Mouse (Mus musculus): ENCODE results near the gene Kpna6.

Kpna6 gene

GRCm38 (mm10) chr4:129648656-129649055, 23.9 kb downstream of the Kpna6 start:
- no peak for DNase-seq (ENCODE audit: low spot score in 2 of 2)

- DNase-seq (ENCODE audit: low spot score in 2 of 2): no peak
Measured at GRCm38 (mm10) chr4:129645204-129645603, 27.4 kb downstream of the Kpna6 start.

- DNase-seq (ENCODE audit: low spot score in 2 of 2): no peak
Measured at GRCm38 (mm10) chr4:129641756-129642155, 30.8 kb downstream of the Kpna6 start.

- DNase-seq (ENCODE audit: low spot score in 2 of 2): peak; percentile 95 to 96
Measured at GRCm38 (mm10) chr4:129640638-129641467, 31.7 kb downstream of the Kpna6 start, which contains the start of gene Txlna. Gene Txlna, minus strand, starts transcription at chr4:129641065.

- DNase-seq (ENCODE audit: low spot score in 2 of 2): no peak
Measured at GRCm38 (mm10) chr4:129640101-129640637, 32.4 kb downstream of the Kpna6 start.

- no peak for DNase-seq (ENCODE audit: low spot score in 2 of 2)
Measured at GRCm38 (mm10) chr4:129639221-129639620, 33.3 kb downstream of the Kpna6 start.

- DNase-seq (ENCODE audit: low spot score in 2 of 2): no peak
Measured at GRCm38 (mm10) chr4:129633852-129634251, 38.7 kb downstream of the Kpna6 start.

- no peak for DNase-seq (ENCODE audit: low spot score in 2 of 2)
Measured at GRCm38 (mm10) chr4:129631867-129632266, 40.7 kb downstream of the Kpna6 start.

- no peak for DNase-seq (ENCODE audit: low spot score in 2 of 2)
Measured at GRCm38 (mm10) chr4:129630944-129631343, 41.6 kb downstream of the Kpna6 start.

- DNase-seq (ENCODE audit: low spot score in 2 of 2): no peak
Measured at GRCm38 (mm10) chr4:129626035-129626434, 46.5 kb downstream of the Kpna6 start.

- no peak for DNase-seq (ENCODE audit: low spot score in 2 of 2)
Measured at GRCm38 (mm10) chr4:129625496-129625895, 47.1 kb downstream of the Kpna6 start.

GRCm38 (mm10) chr4:129625029-129625370, 47.6 kb downstream of the Kpna6 start:
- peak; percentile 67 to 74 for DNase-seq (ENCODE audit: low spot score in 2 of 2)

- peak; percentile 85 to 93 for DNase-seq (ENCODE audit: low spot score in 2 of 2)
Measured at GRCm38 (mm10) chr4:129624281-129625028, 48.1 kb downstream of the Kpna6 start.

- no peak for DNase-seq (ENCODE audit: low spot score in 2 of 2)
Measured at GRCm38 (mm10) chr4:129623681-129624091, 48.9 kb downstream of the Kpna6 start, which contains the start of gene Ccdc28b. Gene Ccdc28b, minus strand, starts transcription at chr4:129623947.

GRCm38 (mm10) chr4:129622803-129623535, 49.6 kb downstream of the Kpna6 start:
- no peak for DNase-seq (ENCODE audit: low spot score in 2 of 2)

GRCm38 (mm10) chr4:129622120-129622802, 50.3 kb downstream of the Kpna6 start:
- no peak for DNase-seq (ENCODE audit: low spot score in 2 of 2)

GRCm38 (mm10) chr4:129621283-129621841, 51.2 kb downstream of the Kpna6 start:
- DNase-seq (ENCODE audit: low spot score in 2 of 2): no peak

GRCm38 (mm10) chr4:129620419-129621282, 51.9 kb downstream of the Kpna6 start:
- no peak for DNase-seq (ENCODE audit: low spot score in 2 of 2)

- peak; percentile 92 to 95 for DNase-seq (ENCODE audit: low spot score in 2 of 2)
Measured at GRCm38 (mm10) chr4:129618786-129619691, 53.5 kb downstream of the Kpna6 start, which contains the start of gene Iqcc. Gene Iqcc, minus strand, starts transcription at chr4:129619099.
